Mouse (Mus musculus): ENCODE measurements around the gene Zfp280d. TPM values are rescaled to one million over a fixed set of nuclear protein-coding genes. Genes with fewer than 3 reads are reported as not detected.

Zfp280d gene
- total and polyA plus RNA-seq, 2 experiments from 2014 or later = 24.4 to 40.2 TPM

- H3K9me3 ChIP-seq (ENCODE audit: low read length) = no peaks in the 10 kb centered on the region
- TF ChIP-seq CTCF (IDR thresholded peaks at IDR 0.05) = no peak
- DNase-seq (ENCODE audit: low spot score) = no peak
- no peaks in the 10 kb centered on the region for H3K27me3 ChIP-seq (ENCODE audit: insufficient read depth, low read length)
- WGBS = 49% methylated on average over 6 of the region's 6 CpGs
- H3K4me1 ChIP-seq (ENCODE audit: insufficient read depth, low read length) = no peaks in the 10 kb centered on the region; the same call in 1 of the 2 replicates
- no peaks in the 10 kb centered on the region for H3K36me3 ChIP-seq (ENCODE audit: insufficient read depth, low read length)
- no peak overlapping the region for H3K4me3 ChIP-seq (ENCODE audit: low read depth, low read length)
- H3K4me2 ChIP-seq (ENCODE audit: low read depth, low read length, poor library complexity, severe bottlenecking) = no peak overlapping the region
- ATAC-seq (ENCODE audit: low FRiP score) = no peak
- H3K9ac ChIP-seq (replicated peaks; ENCODE audit: low read length, poor library complexity, severe bottlenecking) = no peak overlapping the region
- no peak overlapping the region for H3K27ac ChIP-seq (ENCODE audit: low read depth, low read length)
These were observed 128.8 kb downstream of the Zfp280d start for GRCm38 (mm10) chr9:72403421-72403820.

GRCm38 (mm10) chr9:72404446-72404845, 129.8 kb downstream of the Zfp280d start:
- no peak for TF ChIP-seq CTCF (IDR thresholded peaks at IDR 0.05)
- H3K9ac ChIP-seq (replicated peaks; ENCODE audit: low read length, poor library complexity, severe bottlenecking) = no peak overlapping the region
- H3K27ac ChIP-seq (ENCODE audit: low read depth, low read length) = no peak overlapping the region
- H3K9me3 ChIP-seq (ENCODE audit: low read length) = no peaks in the 10 kb centered on the region
- H3K4me1 ChIP-seq (ENCODE audit: insufficient read depth, low read length) = no peaks in the 10 kb centered on the region; the same call in 1 of the 2 replicates
- ATAC-seq (ENCODE audit: low FRiP score) (no peak), DNase-seq (ENCODE audit: low spot score) (no peak)
- H3K4me2 ChIP-seq (ENCODE audit: low read depth, low read length, poor library complexity, severe bottlenecking) = no peak overlapping the region
- WGBS = 76% methylated on average over 8 of the region's 8 CpGs
- no peak overlapping the region for H3K4me3 ChIP-seq (ENCODE audit: low read depth, low read length)
- H3K36me3 ChIP-seq (ENCODE audit: insufficient read depth, low read length) = no peaks in the 10 kb centered on the region
- H3K27me3 ChIP-seq (ENCODE audit: insufficient read depth, low read length) = no peaks in the 10 kb centered on the region

GRCm38 (mm10) chr9:72404934-72405333, 130.3 kb downstream of the Zfp280d start:
- Histone ChIP-seq H3K36me3 (ENCODE audit: insufficient read depth, low read length) (no peaks in the 10 kb centered on the region), H3K4me1 (ENCODE audit: insufficient read depth, low read length) (no peaks in the 10 kb centered on the region; the same call in 1 of the 2 replicates), H3K27me3 (ENCODE audit: insufficient read depth, low read length) (no peaks in the 10 kb centered on the region), H3K4me2 (ENCODE audit: low read depth, low read length, poor library complexity, severe bottlenecking) (no peak overlapping the region), H3K27ac (ENCODE audit: low read depth, low read length) (no peak overlapping the region), H3K9me3 (ENCODE audit: low read length) (no peaks in the 10 kb centered on the region), H3K4me3 (ENCODE audit: low read depth, low read length) (no peak overlapping the region), H3K9ac (replicated peaks; ENCODE audit: low read length, poor library complexity, severe bottlenecking) (no peak overlapping the region)
- 83% methylated on average over 3 of the region's 3 CpGs for WGBS
- TF ChIP-seq CTCF (IDR thresholded peaks at IDR 0.05) = no peak
- DNase-seq (ENCODE audit: low spot score) (no peak), ATAC-seq (ENCODE audit: low FRiP score) (no peak)

- H3K4me2 ChIP-seq (ENCODE audit: low read depth, low read length, poor library complexity, severe bottlenecking) = no peak overlapping the region
- no peak for DNase-seq (ENCODE audit: low spot score)
- no peaks in the 10 kb centered on the region; the same call in 1 of the 2 replicates for H3K4me1 ChIP-seq (ENCODE audit: insufficient read depth, low read length)
- TF ChIP-seq CTCF (IDR thresholded peaks at IDR 0.05) = no peak
- H3K27ac ChIP-seq (ENCODE audit: low read depth, low read length) = no peak overlapping the region
- no peaks in the 10 kb centered on the region for H3K9me3 ChIP-seq (ENCODE audit: low read length)
- no peaks in the 10 kb centered on the region for H3K36me3 ChIP-seq (ENCODE audit: insufficient read depth, low read length)
- H3K27me3 ChIP-seq (ENCODE audit: insufficient read depth, low read length) = no peaks in the 10 kb centered on the region
- ATAC-seq (ENCODE audit: low FRiP score) = no peak
- H3K4me3 ChIP-seq (ENCODE audit: low read depth, low read length) = no peak overlapping the region
- 91% methylated on average over 9 of the region's 9 CpGs for WGBS
- H3K9ac ChIP-seq (replicated peaks; ENCODE audit: low read length, poor library complexity, severe bottlenecking) = no peak overlapping the region
These were observed 131.4 kb downstream of the Zfp280d start for GRCm38 (mm10) chr9:72405882-72406638.

GRCm38 (mm10) chr9:72408131-72408586, 133.5 kb downstream of the Zfp280d start:
- peak; percentile 92 for DNase-seq (ENCODE audit: low spot score)

More at GRCm38 (mm10) chr9:72408131-72408586, 133.5 kb downstream of the Zfp280d start:
- Histone ChIP-seq H3K4me2 (ENCODE audit: low read depth, low read length, poor library complexity, severe bottlenecking) (peak overlapping the region; percentile 49), H3K4me1 (ENCODE audit: insufficient read depth, low read length) (no peaks in the 10 kb centered on the region; the same call in 1 of the 2 replicates), H3K27me3 (ENCODE audit: insufficient read depth, low read length) (no peaks in the 10 kb centered on the region), H3K27ac (ENCODE audit: low read depth, low read length) (no peak overlapping the region), H3K36me3 (ENCODE audit: insufficient read depth, low read length) (no peaks in the 10 kb centered on the region), H3K9me3 (ENCODE audit: low read length) (no peaks in the 10 kb centered on the region), H3K9ac (replicated peaks; ENCODE audit: low read length, poor library complexity, severe bottlenecking) (peak overlapping the region; percentile 40), H3K4me3 (ENCODE audit: low read depth, low read length) (peak overlapping the region; percentile 27)
- peak; percentile 79 for ATAC-seq (ENCODE audit: low FRiP score)
- peak; percentile 95 for TF ChIP-seq CTCF (IDR thresholded peaks at IDR 0.05)
- WGBS = 6% methylated on average over 12 of the region's 12 CpGs
